Mouse (Mus musculus) adrenal gland, postnatal 10 days (tissue): Measurements from ENCODE around the gene Ccnjl. TPM values are rescaled to one million over a fixed set of nuclear protein-coding genes. Genes with fewer than 3 reads are reported as not detected.

ENCODE experiments used
- DNase-seq: peaks from one replicate; pipeline ENCODE4 v3.0.0; 2021; ENCODE audit warnings: mixed read lengths
- long read RNA-seq, 2 experiments: library from polyadenylated mRNA; stranded (forward); transcript quantifications; one replicate each; pipeline ENCODE4 v2.0.0; 2021
- total RNA-seq, 2 experiments: library from RNA; stranded (reverse); gene quantifications; 2 replicates each; pipeline ENCODE4 v1.2.3; 2021

Gene Ccnjl
- total RNA-seq, result 1 to 10 TPM; 8.4 to 9.9 TPM
- long read RNA-seq, experiment 1, partial matches to known transcripts, result 0 of 6 reads
- long read RNA-seq, experiment 1, other reads (novel, unspliced or antisense), result 2 of 6 reads
- long read RNA-seq, experiment 2, partial matches to known transcripts, result 0 of 3 reads
- long read RNA-seq, experiment 2, other reads (novel, unspliced or antisense), result 0 of 3 reads

DNA sequence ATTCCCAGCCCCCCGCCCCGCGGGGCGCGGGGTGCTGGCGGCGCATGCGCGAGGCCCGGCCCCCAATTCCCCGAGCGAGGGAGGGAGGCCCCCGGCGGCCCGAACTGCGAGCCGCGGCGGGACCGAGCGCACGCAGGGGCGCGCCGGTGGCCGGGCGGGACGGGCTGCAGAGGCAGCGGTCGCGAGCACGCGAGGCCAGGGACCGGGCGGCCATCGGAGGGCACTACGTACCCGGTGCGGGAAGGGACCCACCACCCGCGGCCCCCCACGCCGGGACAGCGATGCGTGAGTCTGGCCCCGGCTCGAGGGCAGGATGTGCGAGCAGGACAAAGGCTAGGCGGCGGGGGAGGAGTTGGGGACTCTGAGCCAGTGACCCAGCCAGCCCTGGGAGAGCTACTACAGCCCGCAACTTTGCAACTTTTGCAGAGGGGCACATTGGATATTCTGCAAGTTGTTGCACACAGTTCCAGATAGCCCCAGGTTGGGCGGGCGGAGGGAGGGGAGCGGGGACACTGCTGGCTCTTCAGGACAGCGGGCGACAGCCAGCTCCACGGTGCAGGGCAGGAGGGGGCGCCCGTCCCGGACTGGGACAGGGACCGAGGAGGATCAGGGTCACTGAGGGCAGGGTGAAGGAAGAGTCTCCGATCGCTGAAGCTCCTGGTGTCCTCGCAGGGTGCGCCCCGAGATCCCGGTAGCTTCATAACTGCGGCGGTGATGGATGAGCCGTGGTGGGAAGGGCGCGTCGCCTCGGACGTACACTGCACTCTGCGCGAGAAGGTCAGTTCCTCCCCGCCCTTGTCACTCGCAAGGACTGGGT lies at the start of gene Ccnjl:
Gene Ccnjl (plus strand): TSS at position 102 of the 817 bp plus-strand sequence.
- DNase-seq, result peak; percentile 84

DNA sequence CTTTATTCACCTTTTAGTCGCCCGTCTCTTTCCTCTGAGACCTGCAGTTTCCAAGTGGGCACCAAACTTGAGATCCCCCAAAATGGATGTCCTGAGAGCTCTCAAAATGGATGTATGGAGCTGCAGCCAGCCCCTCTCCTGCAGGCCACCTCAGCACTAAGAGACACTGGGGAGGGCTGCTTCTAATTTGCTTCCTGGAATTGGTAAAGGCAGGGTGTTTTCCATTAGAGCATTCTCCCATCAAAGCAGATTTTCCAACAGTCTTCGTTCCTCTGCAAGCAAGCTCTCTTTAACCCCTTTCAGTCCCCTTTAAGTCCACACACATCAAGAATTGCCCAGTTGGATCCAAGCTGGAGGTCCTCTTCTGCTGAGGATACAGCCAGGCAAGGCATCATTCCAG lies 49.2 kb upstream of the Ccnjl start:
- no peak for DNase-seq

DNA sequence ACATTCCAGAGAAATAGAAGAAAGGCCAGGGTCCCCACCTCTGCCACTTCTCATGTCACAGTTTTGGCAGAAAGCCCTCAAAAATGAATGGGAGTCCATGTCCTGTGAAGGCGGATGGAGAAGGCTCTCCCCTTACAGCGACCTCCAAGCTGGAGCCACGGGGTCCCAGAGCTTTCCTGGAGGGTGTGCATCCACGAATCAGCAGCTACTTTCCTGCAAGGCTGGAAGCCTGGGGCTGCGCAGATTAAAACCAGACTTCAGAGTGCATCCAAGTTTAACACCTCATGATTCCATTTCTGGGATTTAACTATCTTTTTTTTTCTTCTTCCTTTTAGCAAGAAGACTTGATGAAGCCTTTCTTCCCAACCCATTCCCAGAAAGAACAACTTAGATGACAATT lies 48.0 kb upstream of the Ccnjl start:
- DNase-seq, result no peak

DNA sequence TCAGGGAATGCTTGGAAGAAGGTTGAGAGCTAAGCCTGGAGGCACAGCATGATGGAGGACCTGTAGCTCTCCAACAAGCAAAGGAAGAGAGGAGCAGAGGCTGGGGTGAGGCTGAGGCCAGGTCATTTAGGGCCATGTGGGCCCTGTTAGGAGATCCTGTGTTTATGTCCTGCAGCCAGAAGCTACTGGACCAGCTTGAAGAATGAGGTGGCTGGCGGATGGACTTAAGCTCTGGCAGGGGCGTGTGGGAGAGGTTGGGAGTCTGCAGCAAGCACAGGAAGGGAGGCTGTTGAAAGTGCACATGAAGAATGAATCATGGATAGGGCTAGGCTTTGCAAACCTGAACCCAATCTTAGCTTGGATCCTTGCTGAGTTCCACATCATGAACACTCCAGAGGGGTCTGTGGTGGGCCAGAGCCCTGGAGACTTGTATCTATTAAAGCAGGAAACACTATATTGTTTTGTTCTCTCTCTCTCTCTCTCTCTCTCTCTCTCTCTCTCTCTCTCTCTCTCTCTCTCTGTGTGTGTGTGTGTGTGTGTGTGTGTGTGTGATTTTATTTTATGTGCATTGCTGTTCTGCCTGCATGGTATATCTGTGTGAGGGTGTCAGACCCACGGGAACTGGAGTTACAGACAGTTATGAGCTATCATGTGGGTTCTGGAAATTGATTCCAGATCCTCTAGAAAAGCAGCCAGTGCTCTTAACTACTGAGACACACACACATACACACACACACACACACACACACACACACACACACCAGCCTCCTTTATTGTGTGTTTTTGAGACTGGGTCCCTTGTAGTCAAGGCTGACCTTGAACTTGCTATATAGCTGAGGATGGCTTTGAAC lies 46.7 kb upstream of the Ccnjl start:
- DNase-seq, result no peak

DNA sequence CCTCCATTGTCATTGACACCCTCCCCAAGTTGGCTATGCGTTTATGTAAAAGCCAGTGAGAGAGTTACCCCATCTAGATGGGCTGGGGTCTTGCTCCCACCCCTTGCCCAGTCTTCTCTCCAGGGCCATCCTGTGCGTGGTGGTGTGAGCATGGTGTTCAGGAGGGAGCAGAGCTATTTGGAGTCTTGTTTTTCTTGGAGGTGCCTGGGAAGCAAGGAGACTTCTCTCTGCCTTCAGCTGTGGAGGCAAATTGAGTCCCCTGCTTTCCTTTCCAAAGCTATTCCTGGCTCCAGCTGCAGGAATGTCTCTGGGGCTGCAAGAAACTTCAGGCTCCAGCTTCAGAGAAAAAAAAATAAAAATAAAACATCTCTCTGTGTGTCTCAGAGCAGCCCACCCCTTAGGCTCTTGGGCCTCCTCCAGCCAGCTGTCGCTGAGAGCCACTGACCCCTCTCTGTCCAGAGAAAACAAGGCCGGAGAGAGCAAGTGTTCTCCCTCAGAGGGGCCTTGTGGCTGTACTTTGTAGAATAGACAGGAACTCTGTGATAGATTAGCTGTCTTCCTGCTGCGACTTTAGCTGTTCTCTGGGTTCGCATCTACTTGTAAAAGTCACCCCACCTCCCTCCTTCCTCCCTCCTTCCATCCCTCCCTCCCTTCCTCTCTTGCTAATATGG lies 45.3 kb upstream of the Ccnjl start:
- DNase-seq, result peak; percentile 40

DNA sequence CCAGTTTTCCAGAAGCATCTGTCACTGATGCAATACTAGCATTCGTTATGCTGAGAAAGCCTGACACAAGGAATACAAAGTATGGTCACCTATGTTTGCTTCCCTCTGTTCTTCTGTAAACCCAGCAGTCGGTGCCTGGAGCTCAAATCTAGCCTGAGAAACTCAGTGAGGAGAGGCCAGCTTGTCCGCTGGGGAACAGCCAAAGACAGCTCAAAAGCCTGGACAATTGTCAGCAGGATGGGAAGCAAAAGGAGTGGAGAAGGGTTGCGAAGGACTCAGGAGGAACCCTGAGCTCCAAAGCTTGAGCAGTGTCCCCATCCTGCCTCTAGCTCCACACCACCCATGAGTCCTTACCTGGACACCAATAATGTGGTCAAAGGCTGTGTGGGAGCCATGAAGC lies 44.5 kb upstream of the Ccnjl start:
- no peak for DNase-seq

DNA sequence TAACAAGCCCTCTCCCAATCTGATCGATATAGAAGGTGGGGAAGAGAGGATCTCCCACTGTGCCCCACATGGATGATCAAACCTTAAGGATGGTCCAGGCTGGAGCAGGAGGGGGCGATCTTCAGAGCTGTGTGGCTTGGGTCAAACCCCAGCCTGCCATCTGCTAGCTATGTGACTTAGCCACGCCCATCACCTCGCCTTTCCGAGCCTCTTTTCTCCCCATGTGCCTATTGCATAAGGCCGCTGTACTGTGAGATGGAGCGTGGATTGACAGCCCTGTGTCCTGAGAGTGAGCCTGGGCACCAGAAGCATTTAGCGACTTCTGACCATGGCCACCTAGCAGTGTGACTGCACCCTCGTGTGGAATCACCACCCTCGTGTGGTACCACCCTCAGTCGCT lies 43.9 kb upstream of the Ccnjl start:
- DNase-seq, result no peak

DNA sequence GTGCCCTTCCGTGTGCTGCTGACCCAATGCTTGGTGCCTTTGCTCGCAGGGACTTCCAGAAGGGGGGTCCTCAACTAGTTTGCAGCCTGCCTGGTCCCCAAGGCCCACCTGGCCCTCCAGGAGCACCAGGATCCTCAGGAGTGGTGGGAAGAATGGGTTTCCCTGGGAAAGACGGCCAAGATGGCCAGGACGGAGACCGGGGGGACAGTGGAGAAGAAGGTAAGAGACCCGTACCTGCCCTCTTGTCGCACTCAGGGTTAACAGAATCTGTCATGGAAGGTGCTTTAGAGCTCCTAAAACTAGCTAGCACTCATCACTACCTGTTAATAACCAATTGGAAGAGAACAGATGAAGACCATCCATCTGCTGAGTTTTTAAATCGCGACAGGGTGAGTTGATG lies 42.7 kb upstream of the Ccnjl start:
- DNase-seq, result no peak

DNA sequence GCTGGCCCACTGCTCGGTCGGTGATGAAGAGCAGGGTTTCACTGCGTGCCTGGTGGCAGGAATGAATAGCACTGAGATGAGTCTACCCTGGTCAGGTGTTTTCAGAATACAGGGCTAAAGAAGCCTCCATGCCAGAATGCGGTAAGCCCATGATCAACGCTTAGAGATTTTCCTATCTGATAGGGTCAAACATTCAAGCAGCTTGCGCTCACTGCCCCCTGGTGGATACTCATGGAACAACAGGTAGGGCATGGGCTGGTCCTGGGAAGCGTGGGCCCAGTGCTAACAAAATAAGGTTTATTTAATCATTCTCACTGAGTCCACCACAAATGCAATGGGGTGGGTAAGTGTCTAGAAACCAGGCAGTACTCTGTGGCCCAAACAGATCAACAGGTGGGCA lies 35.9 kb upstream of the Ccnjl start:
- DNase-seq, result peak; percentile 89

DNA sequence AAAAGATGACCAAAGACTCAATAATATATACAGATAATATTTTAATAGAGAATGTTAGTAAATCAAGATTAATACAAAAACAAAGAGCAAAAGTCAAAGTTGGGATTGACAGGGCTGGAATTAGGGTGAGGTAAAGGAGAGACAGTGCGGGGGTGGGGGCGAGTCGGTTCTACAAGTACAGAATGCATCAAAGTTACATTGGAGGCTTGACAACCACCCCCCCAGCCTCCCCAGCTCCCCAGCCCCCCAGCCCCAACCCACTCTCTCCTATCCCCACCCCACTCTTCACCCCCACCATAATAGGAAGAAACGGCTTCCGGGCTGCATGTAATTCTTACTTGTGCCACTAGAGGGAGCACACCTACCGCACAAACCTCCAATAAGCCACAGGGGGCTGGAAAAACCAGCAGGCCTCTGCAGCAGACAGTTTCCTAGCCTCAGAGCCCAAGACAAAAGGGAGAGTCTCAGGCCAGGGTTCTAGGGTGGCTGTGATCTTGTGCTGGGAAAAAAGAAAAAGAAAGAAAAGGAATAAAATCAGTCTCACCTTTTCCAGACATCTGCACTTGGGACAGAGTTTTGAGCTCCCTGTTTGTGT lies 34.7 kb upstream of the Ccnjl start:
- DNase-seq, result peak; percentile 80

DNA sequence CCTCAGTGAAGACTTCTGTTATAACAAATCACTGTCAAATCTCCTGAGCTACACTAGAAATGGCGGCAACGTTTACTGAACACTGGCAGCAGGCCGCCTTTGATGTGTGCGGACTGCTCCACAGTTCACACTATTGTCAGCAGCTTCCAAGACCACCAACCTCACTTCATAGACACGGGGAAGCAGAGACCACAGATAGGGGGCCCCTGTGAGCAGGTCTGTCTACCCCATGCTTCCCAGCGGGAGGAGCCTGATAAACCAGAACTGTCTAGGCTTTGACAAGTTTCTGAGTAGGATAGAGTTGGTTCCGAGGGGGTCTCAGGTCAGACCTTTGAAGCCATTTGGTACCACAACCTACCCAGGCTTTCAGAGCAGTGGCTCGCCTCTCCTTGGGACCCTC lies 33.5 kb upstream of the Ccnjl start:
- no peak for DNase-seq

DNA sequence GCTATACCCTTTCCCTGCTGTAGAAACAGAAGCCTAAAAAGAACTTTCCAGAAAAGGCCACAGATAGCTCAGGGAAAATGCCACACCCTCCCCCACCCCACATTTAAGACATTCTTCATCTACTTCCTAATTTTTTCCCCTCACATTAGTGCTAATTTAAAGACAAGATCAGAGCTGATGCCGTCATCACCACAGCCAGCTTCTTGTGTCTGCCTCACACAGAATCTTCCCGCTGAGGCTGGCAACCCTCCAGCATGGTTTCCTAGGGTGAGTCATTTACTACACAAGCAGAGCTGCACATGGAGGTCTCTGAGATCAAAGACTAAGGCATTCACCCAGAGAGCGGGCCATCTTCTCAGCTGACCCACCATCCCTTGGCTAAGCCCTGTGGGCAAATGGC lies 33.1 kb upstream of the Ccnjl start:
- DNase-seq, result peak; percentile 90

DNA sequence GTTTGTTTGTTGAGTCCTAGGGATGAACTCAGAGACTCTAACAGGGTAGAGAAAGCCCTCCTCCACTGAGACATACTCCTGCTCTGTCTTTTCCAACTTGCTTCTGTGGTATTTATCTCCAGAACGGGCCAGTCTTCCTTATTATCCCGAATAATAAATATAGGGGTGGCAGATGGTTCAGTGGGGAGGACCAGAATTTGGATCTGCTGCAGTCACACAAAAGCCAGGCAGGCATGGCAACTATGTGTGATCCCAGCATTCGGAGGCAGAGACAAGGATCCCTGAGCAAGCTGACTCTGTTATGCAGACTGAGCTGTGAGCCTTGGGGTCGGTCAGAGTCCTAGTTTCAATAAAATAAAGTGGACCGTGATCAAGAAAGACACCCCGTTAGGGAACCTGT lies 27.3 kb upstream of the Ccnjl start:
- DNase-seq, result no peak

DNA sequence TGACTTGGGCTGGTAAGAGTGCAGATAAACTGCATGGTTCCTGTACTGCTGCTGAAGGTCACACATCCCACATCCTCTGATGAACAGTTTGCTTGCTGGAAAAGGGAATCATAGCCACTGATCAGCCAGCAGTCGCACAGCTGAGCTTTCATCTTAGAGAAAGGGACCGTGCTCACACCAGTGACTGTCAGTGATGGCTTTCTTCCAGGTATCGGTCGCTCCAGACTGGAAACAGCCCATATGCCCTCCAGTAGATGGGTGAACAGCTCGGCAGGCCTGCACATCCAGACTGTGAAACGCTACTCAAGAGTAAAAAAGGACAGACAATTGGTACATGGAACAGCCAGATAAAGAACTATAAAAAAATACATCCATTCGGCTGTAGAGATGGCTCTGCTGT lies 23.4 kb upstream of the Ccnjl start:
- DNase-seq, result no peak

DNA sequence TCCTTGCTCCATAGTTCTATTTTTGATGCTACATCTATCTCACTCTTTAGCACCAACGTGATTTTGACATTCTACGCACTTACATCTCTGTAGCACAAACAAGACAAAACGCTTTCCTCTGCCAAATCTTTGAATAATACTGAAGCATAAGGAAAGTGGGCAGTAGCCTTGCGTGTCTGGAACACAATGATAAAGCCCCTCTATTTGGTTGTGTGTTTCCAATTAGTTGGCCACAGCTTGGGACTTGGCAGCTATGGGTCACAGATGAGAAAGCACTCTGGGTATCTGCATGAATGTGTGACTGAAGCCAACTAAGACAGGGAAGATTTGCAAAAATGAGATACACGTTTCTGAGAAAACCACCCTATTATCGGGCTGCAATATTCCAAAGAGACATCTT lies 20.6 kb upstream of the Ccnjl start:
- no peak for DNase-seq

DNA sequence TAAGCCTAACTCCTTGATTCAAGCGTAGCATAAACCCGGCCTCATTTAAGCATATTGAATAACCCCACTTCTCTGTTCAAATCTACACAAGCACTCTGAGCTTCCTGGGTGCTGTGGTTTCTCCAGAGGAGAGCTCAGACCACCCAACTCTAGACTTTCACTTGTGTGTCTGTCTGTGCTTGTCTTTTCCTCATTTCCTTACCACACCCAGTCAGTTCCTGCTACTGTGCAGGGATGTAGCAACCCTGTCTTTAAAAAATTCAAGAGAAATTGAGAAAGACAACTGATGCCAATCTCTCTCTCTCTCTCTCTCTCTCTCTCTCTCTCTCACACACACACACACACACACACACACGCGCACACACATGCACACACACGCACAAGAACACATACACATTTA lies 18.7 kb upstream of the Ccnjl start:
- no peak for DNase-seq

DNA sequence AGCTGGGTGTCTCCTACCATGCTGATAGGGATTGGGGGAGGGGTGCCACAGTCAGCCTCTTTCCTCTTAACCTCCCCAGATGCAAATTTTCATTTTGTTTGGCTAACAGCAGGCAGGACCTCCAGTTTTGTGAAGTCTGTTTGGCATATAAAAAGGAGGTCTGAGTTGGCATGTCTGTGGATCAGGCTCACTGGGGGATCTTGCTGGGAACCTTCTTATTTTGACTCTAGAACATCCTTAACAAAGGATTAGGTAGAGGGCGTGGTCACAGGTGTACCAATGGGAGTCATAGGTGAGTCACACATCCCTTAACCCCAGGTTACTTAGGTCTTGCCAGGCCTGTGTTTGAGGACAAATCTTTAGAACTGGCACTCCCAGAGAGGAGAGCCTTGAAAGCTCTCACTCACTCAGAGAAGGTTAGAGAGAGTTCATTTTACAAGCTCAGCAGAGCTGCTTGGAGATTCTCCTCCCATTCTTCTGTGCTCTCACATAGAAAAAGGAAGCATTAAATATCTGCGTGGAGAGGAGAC lies 15.9 kb upstream of the Ccnjl start:
- DNase-seq, result no peak

DNA sequence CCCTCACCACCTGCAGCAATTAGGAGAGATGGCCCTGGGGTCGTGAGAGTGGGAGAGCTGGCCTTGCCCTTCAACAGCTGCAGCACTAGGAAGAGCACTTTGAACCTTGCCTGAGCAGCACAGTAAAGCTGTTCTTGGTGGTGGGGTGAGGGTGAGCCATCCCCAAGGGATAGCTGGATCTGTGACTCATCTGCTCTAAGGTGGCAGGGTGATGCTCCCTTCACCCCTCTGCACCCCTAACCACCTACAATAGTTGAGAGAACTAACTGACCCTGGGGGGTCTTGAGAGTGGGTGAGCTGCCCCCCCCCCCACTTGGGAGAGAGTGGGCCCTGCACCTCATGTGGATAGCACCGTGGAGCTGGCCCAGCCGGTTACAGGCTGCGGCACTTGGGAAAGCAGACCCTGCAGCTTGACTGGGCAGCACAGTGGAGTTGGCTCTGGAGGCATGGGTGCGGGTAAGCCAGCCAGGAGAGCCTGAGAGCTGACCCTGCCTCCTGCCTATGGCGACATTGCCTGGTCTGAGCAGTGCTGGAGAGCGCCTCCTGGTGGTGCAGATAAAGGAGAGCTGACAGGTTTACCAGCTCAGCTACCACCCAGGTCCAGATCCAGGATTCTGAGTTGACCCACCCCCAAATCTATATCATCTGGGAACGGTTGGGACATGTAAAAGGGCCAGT lies 12.1 kb upstream of the Ccnjl start:
- peak; percentile 68 for DNase-seq

DNA sequence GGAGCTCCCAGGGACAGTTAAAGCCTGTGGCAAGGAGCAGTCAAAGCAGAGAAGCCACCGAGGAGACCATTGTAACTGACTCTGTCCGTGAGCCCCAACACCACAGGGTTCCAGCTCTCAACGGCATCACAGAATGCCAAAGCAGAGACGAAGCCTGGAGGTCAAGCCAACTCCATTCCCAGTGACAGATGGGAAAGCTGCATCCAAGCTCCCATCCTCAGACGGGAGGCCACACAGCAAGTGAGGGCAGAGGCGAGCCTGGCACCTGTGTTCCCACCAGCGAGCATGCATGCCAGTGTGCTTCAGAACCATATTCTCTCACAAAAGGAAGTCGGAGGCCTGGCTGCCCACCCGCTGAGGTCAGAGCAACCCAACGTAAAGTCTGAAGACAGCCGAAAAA lies 10.9 kb upstream of the Ccnjl start:
- no peak for DNase-seq

DNA sequence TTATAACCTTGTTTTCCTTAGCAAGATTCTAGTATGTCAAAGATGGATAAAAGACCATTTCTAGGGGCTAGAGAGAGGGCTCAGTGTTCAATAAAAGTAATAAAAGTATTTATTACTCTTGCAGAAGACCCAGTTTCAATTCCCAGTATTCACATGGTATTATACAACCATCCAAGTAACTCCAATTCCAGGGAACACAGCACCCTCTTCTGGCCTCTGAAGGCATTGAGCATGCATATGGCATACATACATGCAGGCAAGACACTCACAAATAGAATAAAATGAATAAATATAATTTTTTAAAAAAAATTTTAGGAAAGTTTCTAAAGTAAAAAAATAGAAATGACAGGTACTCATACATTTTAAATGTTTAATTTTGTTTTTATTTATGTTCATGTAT lies 10.5 kb upstream of the Ccnjl start:
- no peak for DNase-seq

DNA sequence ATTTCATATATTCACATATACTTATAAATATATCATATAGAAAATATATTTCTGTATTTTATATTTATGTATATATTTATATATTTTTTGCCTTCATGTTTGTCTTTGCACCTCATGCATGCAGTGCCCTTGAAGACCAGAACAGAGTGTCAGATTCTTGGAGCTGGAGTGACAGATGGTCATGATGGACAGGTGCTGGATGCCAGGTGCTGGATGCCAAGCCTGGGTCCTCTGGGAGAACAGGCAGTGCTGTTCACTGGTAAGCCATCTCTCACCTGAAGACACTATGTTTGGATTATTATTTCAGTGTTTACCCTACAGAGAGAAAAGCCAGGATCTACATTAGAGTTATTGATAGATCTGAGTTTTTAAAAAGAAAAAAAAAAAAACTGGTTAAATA lies 9.8 kb upstream of the Ccnjl start:
- no peak for DNase-seq
